Mouse (Mus musculus) bone marrow macrophage, adult 2 months (primary cell): ENCODE measurements around the gene Akap5.

ENCODE experiments used
- CTCF ChIP-seq: IDR thresholded peaks from 2 replicates; pipeline ENCODE4 v1.5.1; 2012; ENCODE audit warnings: low read depth, mild to moderate bottlenecking, low read length, moderate library complexity
- POLR2A ChIP-seq: IDR thresholded peaks from 2 replicates; pipeline ENCODE4 v1.6.1; 2012; ENCODE audit warnings: mild to moderate bottlenecking, low read depth, low read length, borderline replicate concordance

- TF ChIP-seq POLR2A (no peak), CTCF (no peak)
Observed at GRCm38 (mm10) chr12:76282132-76282531, 42.6 kb upstream of the Akap5 start.
